Mouse (Mus musculus) thymus, adult 2 months (tissue): ENCODE results near the gene Lhx1.

Source experiments
- CTCF ChIP-seq: fragments of 200-500 bp; IDR thresholded peaks from 2 replicates; pipeline ENCODE4 v1.5.1; 2012; ENCODE audit warnings: mild to moderate bottlenecking, control low read depth, low read length, moderate library complexity, borderline replicate concordance; ENCODE audit not compliant: control insufficient read depth, poor library complexity, insufficient read depth; ENCODE audit errors: extremely low read depth
- POLR2A ChIP-seq: fragments of 200-500 bp; IDR thresholded peaks from 2 replicates; pipeline ENCODE4 v1.6.1; 2012; ENCODE audit warnings: mild to moderate bottlenecking, low read length, control low read depth, moderate library complexity; ENCODE audit not compliant: control insufficient read depth, poor library complexity, insufficient read depth; ENCODE audit errors: extremely low read depth

DNA sequence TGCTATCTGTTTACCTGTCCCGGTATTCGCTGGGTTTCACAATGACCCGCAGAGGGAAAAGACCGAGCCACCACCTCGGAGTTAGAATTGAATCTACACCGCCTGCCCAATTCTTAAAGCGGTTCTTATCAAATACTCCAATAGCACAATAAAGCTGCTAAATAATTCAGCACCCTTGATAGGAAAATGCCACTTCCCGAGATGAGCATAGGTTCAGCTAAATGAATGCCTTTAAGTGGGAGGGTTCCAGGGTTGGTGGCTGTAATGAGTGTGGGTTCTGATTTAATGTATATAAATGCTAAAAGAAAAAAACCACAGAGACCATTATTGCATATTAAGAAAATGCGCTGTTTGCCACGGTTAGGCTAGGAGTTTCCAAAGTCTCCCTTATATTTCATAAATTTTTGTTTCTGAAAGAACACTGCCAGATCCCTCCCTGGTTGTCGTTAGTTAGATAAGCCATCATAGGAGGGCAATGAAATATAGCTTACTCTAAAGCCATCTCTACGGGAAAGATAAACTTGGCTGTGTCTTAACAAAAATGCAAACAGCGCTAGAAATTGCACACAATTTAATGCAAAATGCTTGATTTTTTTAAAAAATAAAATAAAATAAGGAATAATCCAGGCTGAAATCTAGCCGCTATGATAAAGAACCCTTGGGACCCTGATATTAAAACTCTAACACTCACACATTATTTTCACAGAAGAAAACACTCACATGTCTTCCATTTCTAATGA, 8.7 kb downstream of the Lhx1 start:
- no peak for TF ChIP-seq POLR2A
- TF ChIP-seq CTCF = no peak
